Mouse (Mus musculus): ENCODE data around the gene Ifi35. TPM values are rescaled to one million over a fixed set of nuclear protein-coding genes. Genes with fewer than 3 reads are reported as not detected.
"Not testable (repeated sequence)": the region's sequence is repeated elsewhere in the genome, so short reads cannot be mapped to it uniquely, and the experiment has no call there.

Ifi35 gene
- polyA plus RNA-seq, 1 experiment = 44.3 TPM

GRCm38 (mm10) chr11:101468731-101469130 is 20.5 kb downstream of the Ifi35 start:
- 31% methylated on average over 13 of the region's 13 CpGs for WGBS
- Histone ChIP-seq H3K27ac (ENCODE audit: insufficient read depth, low read length) (no peak overlapping the region), H3K36me3 (ENCODE audit: control insufficient read depth, insufficient read depth, low read length) (no peaks in the 10 kb centered on the region), H3K4me3 (ENCODE audit: extremely low read depth, insufficient read depth, insufficient read length) (peak overlapping the region; percentile 57; the same call in 1 of the 2 replicates), H3K4me1 (ENCODE audit: control insufficient read depth, insufficient read depth, insufficient read length) (peaks cover 12% of the 10 kb centered on the region), H3K27me3 (ENCODE audit: control insufficient read depth, insufficient read depth, low read length) (peaks cover 5% of the 10 kb centered on the region)
- no peak for TF ChIP-seq POLR2A (IDR thresholded peaks at IDR 0.05; ENCODE audit: low read depth, low read length)
- no peak for TF ChIP-seq CTCF (IDR thresholded peaks at IDR 0.05; ENCODE audit: extremely low read depth, insufficient read depth, insufficient read length, insufficient replicate concordance)
- no peak for DNase-seq (ENCODE audit: low read depth in 1 of 2, low spot score in 2 of 2)

DNA sequence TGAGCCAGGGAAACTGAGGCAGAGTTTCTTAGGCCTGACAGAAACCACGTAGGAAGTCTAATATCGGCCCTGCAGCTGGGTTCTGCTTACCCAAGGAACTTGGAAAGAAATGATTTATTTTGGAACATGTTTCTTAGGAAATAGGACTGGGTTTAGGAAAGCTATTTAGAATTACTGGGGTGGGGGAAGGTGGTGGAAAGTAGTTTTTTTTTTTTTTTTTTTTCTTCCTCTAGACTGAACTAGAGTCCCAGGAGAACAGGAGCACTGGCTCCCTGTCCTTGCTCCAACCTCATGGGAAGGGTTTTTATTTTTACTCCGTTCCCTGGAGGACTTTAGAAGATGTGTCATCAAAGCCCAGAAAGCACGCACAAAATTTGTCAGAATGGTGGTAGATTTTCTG is 20.9 kb downstream of the Ifi35 start:
- Histone ChIP-seq H3K4me1 (ENCODE audit: control insufficient read depth, insufficient read depth, insufficient read length) (peaks cover 12% of the 10 kb centered on the region), H3K27me3 (ENCODE audit: control insufficient read depth, insufficient read depth, low read length) (peaks cover 5% of the 10 kb centered on the region), H3K36me3 (ENCODE audit: control insufficient read depth, insufficient read depth, low read length) (no peaks in the 10 kb centered on the region), H3K27ac (ENCODE audit: insufficient read depth, low read length) (no peak overlapping the region), H3K4me3 (ENCODE audit: extremely low read depth, insufficient read depth, insufficient read length) (no peak overlapping the region)
- no peak for DNase-seq (ENCODE audit: low read depth in 1 of 2, low spot score in 2 of 2)
- WGBS = 72% methylated on average over 4 of the region's 4 CpGs
- TF ChIP-seq POLR2A (IDR thresholded peaks at IDR 0.05; ENCODE audit: low read depth, low read length) = no peak
- TF ChIP-seq CTCF (IDR thresholded peaks at IDR 0.05; ENCODE audit: extremely low read depth, insufficient read depth, insufficient read length, insufficient replicate concordance) = no peak

GRCm38 (mm10) chr11:101470206-101470605 is 22.0 kb downstream of the Ifi35 start:
- Histone ChIP-seq H3K4me1 (ENCODE audit: control insufficient read depth, insufficient read depth, insufficient read length) (peaks cover 6% of the 10 kb centered on the region), H3K4me3 (ENCODE audit: extremely low read depth, insufficient read depth, insufficient read length) (no peak overlapping the region), H3K27me3 (ENCODE audit: control insufficient read depth, insufficient read depth, low read length) (peaks cover 5% of the 10 kb centered on the region), H3K36me3 (ENCODE audit: control insufficient read depth, insufficient read depth, low read length) (no peaks in the 10 kb centered on the region), H3K27ac (ENCODE audit: insufficient read depth, low read length) (no peak overlapping the region)
- 85% methylated on average over 7 of the region's 7 CpGs for WGBS
- DNase-seq (ENCODE audit: low read depth in 1 of 2, low spot score in 2 of 2) = no peak
- TF ChIP-seq CTCF (IDR thresholded peaks at IDR 0.05; ENCODE audit: extremely low read depth, insufficient read depth, insufficient read length, insufficient replicate concordance) = no peak
- no peak for TF ChIP-seq POLR2A (IDR thresholded peaks at IDR 0.05; ENCODE audit: low read depth, low read length)

- TF ChIP-seq POLR2A (IDR thresholded peaks at IDR 0.05; ENCODE audit: low read depth, low read length) (no peak), CTCF (IDR thresholded peaks at IDR 0.05; ENCODE audit: extremely low read depth, insufficient read depth, insufficient read length, insufficient replicate concordance) (no peak)
- H3K4me3 ChIP-seq (ENCODE audit: extremely low read depth, insufficient read depth, insufficient read length) = no peak overlapping the region
- peaks cover 6% of the 10 kb centered on the region; the same call in 1 of the 2 replicates for H3K4me1 ChIP-seq (ENCODE audit: control insufficient read depth, insufficient read depth, insufficient read length)
- H3K36me3 ChIP-seq (ENCODE audit: control insufficient read depth, insufficient read depth, low read length) = no peaks in the 10 kb centered on the region
- no peak overlapping the region for H3K27ac ChIP-seq (ENCODE audit: insufficient read depth, low read length)
- 72% methylated on average over 3 of the region's 3 CpGs for WGBS
- DNase-seq (ENCODE audit: low read depth in 1 of 2, low spot score in 2 of 2) = no peak
- peaks cover 5% of the 10 kb centered on the region for H3K27me3 ChIP-seq (ENCODE audit: control insufficient read depth, insufficient read depth, low read length)
These were observed 23.7 kb downstream of the Ifi35 start for GRCm38 (mm10) chr11:101471926-101472325.

- WGBS = 83% methylated on average over 7 of the region's 7 CpGs
- Histone ChIP-seq H3K4me1 (ENCODE audit: control insufficient read depth, insufficient read depth, insufficient read length) (peaks cover 4% of the 10 kb centered on the region; the same call in 1 of the 2 replicates), H3K36me3 (ENCODE audit: control insufficient read depth, insufficient read depth, low read length) (no peaks in the 10 kb centered on the region), H3K4me3 (ENCODE audit: extremely low read depth, insufficient read depth, insufficient read length) (no peak overlapping the region), H3K27ac (ENCODE audit: insufficient read depth, low read length) (no peak overlapping the region), H3K27me3 (ENCODE audit: control insufficient read depth, insufficient read depth, low read length) (peaks cover 5% of the 10 kb centered on the region)
- no peak for TF ChIP-seq POLR2A (IDR thresholded peaks at IDR 0.05; ENCODE audit: low read depth, low read length)
- TF ChIP-seq CTCF (IDR thresholded peaks at IDR 0.05; ENCODE audit: extremely low read depth, insufficient read depth, insufficient read length, insufficient replicate concordance) = no peak
- DNase-seq (ENCODE audit: low read depth in 1 of 2, low spot score in 2 of 2) = no peak
These were observed 24.1 kb downstream of the Ifi35 start for GRCm38 (mm10) chr11:101472336-101472735.

- not testable (repeated sequence) for H3K36me3 ChIP-seq (ENCODE audit: control insufficient read depth, insufficient read depth, low read length); H3K4me1 ChIP-seq (ENCODE audit: control insufficient read depth, insufficient read depth, insufficient read length); H3K4me3 ChIP-seq (ENCODE audit: extremely low read depth, insufficient read depth, insufficient read length); DNase-seq (ENCODE audit: low read depth in 1 of 2, low spot score in 2 of 2); H3K27me3 ChIP-seq (ENCODE audit: control insufficient read depth, insufficient read depth, low read length); H3K27ac ChIP-seq (ENCODE audit: insufficient read depth, low read length)
- 89% methylated on average over 1 of the region's 1 CpGs for WGBS
These were observed 25.5 kb downstream of the Ifi35 start for GRCm38 (mm10) chr11:101473686-101474085.

- no peaks in the 10 kb centered on the region for H3K4me1 ChIP-seq (ENCODE audit: control insufficient read depth, insufficient read depth, insufficient read length)
- WGBS = 78% methylated on average over 5 of the region's 5 CpGs
- no peak for DNase-seq (ENCODE audit: low read depth in 1 of 2, low spot score in 2 of 2)
- H3K27ac ChIP-seq (ENCODE audit: insufficient read depth, low read length) = no peak overlapping the region
- no peak overlapping the region for H3K4me3 ChIP-seq (ENCODE audit: extremely low read depth, insufficient read depth, insufficient read length)
- H3K36me3 ChIP-seq (ENCODE audit: control insufficient read depth, insufficient read depth, low read length) = no peaks in the 10 kb centered on the region
- no peak for TF ChIP-seq POLR2A (IDR thresholded peaks at IDR 0.05; ENCODE audit: low read depth, low read length)
- no peaks in the 10 kb centered on the region for H3K27me3 ChIP-seq (ENCODE audit: control insufficient read depth, insufficient read depth, low read length)
These were observed 26.1 kb downstream of the Ifi35 start for GRCm38 (mm10) chr11:101474298-101474697.

- H3K4me3 ChIP-seq (ENCODE audit: extremely low read depth, insufficient read depth, insufficient read length); H3K4me1 ChIP-seq (ENCODE audit: control insufficient read depth, insufficient read depth, insufficient read length); H3K27me3 ChIP-seq (ENCODE audit: control insufficient read depth, insufficient read depth, low read length); DNase-seq (ENCODE audit: low read depth in 1 of 2, low spot score in 2 of 2); H3K27ac ChIP-seq (ENCODE audit: insufficient read depth, low read length); H3K36me3 ChIP-seq (ENCODE audit: control insufficient read depth, insufficient read depth, low read length): not testable (repeated sequence)
- WGBS = 88% methylated on average over 4 of the region's 4 CpGs
These were observed 28.2 kb downstream of the Ifi35 start for GRCm38 (mm10) chr11:101476361-101476760.

All from spleen, adult 2 months (tissue).